Mouse (Mus musculus): ENCODE measurements around the gene Eef1a2. TPM values are rescaled to one million over a fixed set of nuclear protein-coding genes. Genes with fewer than 3 reads are reported as not detected.

Gene Eef1a2
- total and polyA plus RNA-seq, 3 experiments: not detected

DNA sequence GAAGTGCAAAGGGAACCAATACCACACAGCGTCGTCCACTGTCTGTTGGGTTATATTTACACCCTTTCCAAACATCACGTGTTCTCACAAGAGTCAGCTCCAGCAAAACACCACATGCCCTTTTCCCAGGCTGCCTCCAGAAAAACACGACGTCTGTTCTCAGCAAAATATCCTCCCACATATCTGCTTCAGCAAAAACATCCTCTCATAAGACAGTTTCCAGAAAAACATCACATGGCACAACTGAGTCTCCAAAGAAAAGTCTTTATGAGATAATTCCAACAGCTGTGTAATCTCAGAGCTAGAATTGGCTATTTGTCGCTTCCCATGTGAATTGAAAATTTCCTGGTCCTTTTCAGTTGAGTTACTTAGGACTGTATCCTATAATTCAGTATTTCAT lies 24.1 kb upstream of the Eef1a2 start:
- Histone ChIP-seq H3K27ac (ENCODE audit: insufficient read depth, low read depth) (no peak overlapping the region), H3K4me1 (ENCODE audit: control insufficient read depth in 1 of 2, insufficient read depth in 2 of 2) (peaks cover 2 to 6% of the 10 kb centered on the region in 2 experiments; a peak in 1 of 4 replicates), H3K9ac (ENCODE audit: insufficient read depth, low read depth) (no peak overlapping the region), H3K36me3 (replicated peaks in 1 of 2; ENCODE audit: control insufficient read depth in 1 of 2, insufficient read depth in 1 of 2, low read length in 1 of 2) (no peaks in the 10 kb centered on the region), H3K27me3 (replicated peaks) (no peaks in the 10 kb centered on the region), H3K79me2 (replicated peaks; ENCODE audit: control insufficient read depth, extremely low read depth, insufficient read depth, poor library complexity, severe bottlenecking) (no peaks in the 10 kb centered on the region), H3K4me3 (replicated peaks in 1 of 3; ENCODE audit: low read depth in 2 of 3, low read length in 2 of 3, poor library complexity in 1 of 3) (no peak overlapping the region), H3K4me2 (ENCODE audit: insufficient read depth, low read depth, poor library complexity, severe bottlenecking) (no peak overlapping the region), H3K9me3 (replicated peaks; ENCODE audit: low read length) (no peaks in the 10 kb centered on the region)
- in situ Hi-C loops (cut with MboI; ENCODE audit: low pct_ligation_motif_present, low pct_unique_long_range_greater_than_20kb, low sequenced_read_pairs): loop anchor here (10.0 to 25.0 kb wide), 3 partner anchors 144 to 306 kb away; partner anchors contain the start of genes Abhd16b, Arfrp1, Tpd52l2 and Zgpat
- TF ChIP-seq ZNF384 (IDR thresholded peaks at IDR 0.05; ENCODE audit: low read depth, low read length) (no peak), GABPA (IDR thresholded peaks at IDR 0.05; ENCODE audit: insufficient replicate concordance, low read depth, low read length) (no peak), SIN3A (IDR thresholded peaks at IDR 0.05; ENCODE audit: low read length) (no peak)
- no peak for DNase-seq (ENCODE audit: extremely low read depth)
- dilution Hi-C loops (cut with MboI; ENCODE audit: extremely low pct_ligation_motif_present, extremely low pct_unique_long_range_greater_than_20kb, low sequenced_read_pairs): no loop called here

DNA sequence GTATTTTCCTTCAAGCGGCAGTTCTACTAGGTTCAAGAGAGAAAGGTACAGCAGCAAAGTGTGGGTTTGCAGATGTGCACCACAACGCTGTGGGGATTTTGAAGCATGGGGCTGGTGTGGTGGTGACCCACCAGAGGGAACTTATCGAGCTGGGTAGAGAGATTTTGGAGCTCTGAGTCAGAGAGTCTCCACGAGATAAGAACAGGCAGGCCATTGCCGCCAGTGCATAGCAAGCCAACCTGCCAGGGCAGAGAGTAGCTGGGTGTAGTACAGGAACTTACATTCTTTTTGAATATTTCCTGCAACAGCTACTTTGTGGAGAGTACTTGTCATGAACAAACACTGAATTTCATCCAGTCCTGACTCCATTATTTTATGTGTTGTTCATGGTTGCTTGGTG lies 21.7 kb upstream of the Eef1a2 start:
- dilution Hi-C loops (cut with MboI; ENCODE audit: extremely low pct_ligation_motif_present, extremely low pct_unique_long_range_greater_than_20kb, low sequenced_read_pairs) (no loop called here), in situ Hi-C loops (cut with MboI; ENCODE audit: low pct_ligation_motif_present, low pct_unique_long_range_greater_than_20kb, low sequenced_read_pairs) (loop anchor here (25.0 kb wide), 1 partner anchor 309 kb away; the partner anchor contains the start of genes Abhd16b and Tpd52l2)
- H3K79me2 ChIP-seq (replicated peaks; ENCODE audit: control insufficient read depth, extremely low read depth, insufficient read depth, poor library complexity, severe bottlenecking): no peaks in the 10 kb centered on the region
- DNase-seq (ENCODE audit: extremely low read depth): no peak
- no peaks in the 10 kb centered on the region for H3K9me3 ChIP-seq (replicated peaks; ENCODE audit: low read length)
- TF ChIP-seq ZC3H11A (IDR thresholded peaks at IDR 0.05; ENCODE audit: low read depth, low read length): no peak
- TF ChIP-seq GABPA (IDR thresholded peaks at IDR 0.05; ENCODE audit: insufficient replicate concordance, low read depth, low read length): no peak
- TF ChIP-seq SMC3 (IDR thresholded peaks at IDR 0.05; ENCODE audit: low read depth, low read length): no peak
- no peak for TF ChIP-seq USF1 (IDR thresholded peaks at IDR 0.05; ENCODE audit: low read depth, low read length)
- TF ChIP-seq EP300 (IDR thresholded peaks at IDR 0.05; ENCODE audit: low read length): no peak
- no peak for TF ChIP-seq CHD2 (IDR thresholded peaks at IDR 0.05; ENCODE audit: low read length)
- no peak for TF ChIP-seq JUN (IDR thresholded peaks at IDR 0.05; ENCODE audit: insufficient read depth, low read depth, low read length)
- TF ChIP-seq POLR2A (IDR thresholded peaks at IDR 0.05; ENCODE audit: low read depth, low read length): no peak
- no peak for TF ChIP-seq ZNF384 (IDR thresholded peaks at IDR 0.05; ENCODE audit: low read depth, low read length)
- no peak for TF ChIP-seq ZMIZ1 (IDR thresholded peaks at IDR 0.05; ENCODE audit: low read depth, low read length)
- no peak for TF ChIP-seq MEF2A (IDR thresholded peaks at IDR 0.05; ENCODE audit: borderline replicate concordance, low read depth, low read length)
- no peak overlapping the region for H3K9ac ChIP-seq (ENCODE audit: insufficient read depth, low read depth)
- H3K4me3 ChIP-seq (replicated peaks in 1 of 3; ENCODE audit: low read depth in 2 of 3, low read length in 2 of 3, poor library complexity in 1 of 3): no peak overlapping the region
- peaks cover 5% of the 10 kb centered on the region for H3K27me3 ChIP-seq (replicated peaks)
- no peak overlapping the region for H3K27ac ChIP-seq (ENCODE audit: insufficient read depth, low read depth)
- H3K36me3 ChIP-seq (replicated peaks in 1 of 2; ENCODE audit: control insufficient read depth in 1 of 2, insufficient read depth in 1 of 2, low read length in 1 of 2): no peaks in the 10 kb centered on the region
- peaks cover 0 to 2% of the 10 kb centered on the region in 2 experiments; a peak in 1 of 4 replicates for H3K4me1 ChIP-seq (ENCODE audit: control insufficient read depth in 1 of 2, insufficient read depth in 2 of 2)
- H3K4me2 ChIP-seq (ENCODE audit: insufficient read depth, low read depth, poor library complexity, severe bottlenecking): no peak overlapping the region

DNA sequence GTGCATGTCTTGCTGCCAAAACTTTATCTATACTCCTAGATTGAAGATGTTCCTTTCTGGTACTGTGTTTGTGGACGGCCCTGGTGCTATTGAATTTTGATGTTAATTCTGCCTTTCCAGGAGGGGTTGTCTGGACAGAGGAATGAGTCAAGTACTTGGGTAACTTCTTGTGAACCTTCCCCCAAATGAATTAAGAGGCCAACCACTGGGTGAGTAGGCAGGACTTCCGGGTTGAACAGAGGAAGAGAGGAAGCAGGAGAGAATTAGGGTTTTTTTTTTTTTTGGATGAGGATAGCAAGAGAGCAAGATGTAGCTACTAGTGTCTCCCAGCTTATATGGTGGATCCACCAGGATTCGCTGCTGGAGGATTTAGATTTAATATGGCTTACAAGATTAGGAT lies 21.2 kb upstream of the Eef1a2 start:
- Histone ChIP-seq H3K27me3 (replicated peaks) (peaks cover 5% of the 10 kb centered on the region), H3K4me1 (ENCODE audit: control insufficient read depth in 1 of 2, insufficient read depth in 2 of 2) (peaks cover 0 to 2% of the 10 kb centered on the region in 2 experiments; a peak in 1 of 4 replicates), H3K4me3 (replicated peaks in 1 of 3; ENCODE audit: low read depth in 2 of 3, low read length in 2 of 3, poor library complexity in 1 of 3) (no peak overlapping the region), H3K79me2 (replicated peaks; ENCODE audit: control insufficient read depth, extremely low read depth, insufficient read depth, poor library complexity, severe bottlenecking) (no peaks in the 10 kb centered on the region), H3K36me3 (replicated peaks in 1 of 2; ENCODE audit: control insufficient read depth in 1 of 2, insufficient read depth in 1 of 2, low read length in 1 of 2) (no peaks in the 10 kb centered on the region), H3K9me3 (replicated peaks; ENCODE audit: low read length) (no peaks in the 10 kb centered on the region), H3K9ac (ENCODE audit: insufficient read depth, low read depth) (no peak overlapping the region), H3K4me2 (ENCODE audit: insufficient read depth, low read depth, poor library complexity, severe bottlenecking) (no peak overlapping the region), H3K27ac (ENCODE audit: insufficient read depth, low read depth) (no peak overlapping the region)
- no peak for TF ChIP-seq E2F4 (IDR thresholded peaks at IDR 0.05; ENCODE audit: insufficient replicate concordance, low read depth, low read length)
- no peak for TF ChIP-seq JUN (IDR thresholded peaks at IDR 0.05; ENCODE audit: insufficient read depth, low read depth, low read length)
- no peak for TF ChIP-seq MEF2A (IDR thresholded peaks at IDR 0.05; ENCODE audit: borderline replicate concordance, low read depth, low read length)
- peak; percentile 54 for TF ChIP-seq ELF1 (IDR thresholded peaks at IDR 0.05; ENCODE audit: low read depth, low read length)
- TF ChIP-seq ZNF384 (IDR thresholded peaks at IDR 0.05; ENCODE audit: low read depth, low read length): peak; percentile 26; the same call in 1 of the 2 replicates
- TF ChIP-seq ETS1 (conservative IDR thresholded peaks at IDR 0.05; ENCODE audit: low read depth, low read length): no peak
- TF ChIP-seq ZMIZ1 (IDR thresholded peaks at IDR 0.05; ENCODE audit: low read depth, low read length): no peak
- no peak for TF ChIP-seq MAZ (IDR thresholded peaks at IDR 0.05; ENCODE audit: low read depth, low read length)
- TF ChIP-seq MAX (IDR thresholded peaks at IDR 0.05; ENCODE audit: low read length): no peak
- no peak for TF ChIP-seq SMC3 (IDR thresholded peaks at IDR 0.05; ENCODE audit: low read depth, low read length)
- dilution Hi-C loops (cut with MboI; ENCODE audit: extremely low pct_ligation_motif_present, extremely low pct_unique_long_range_greater_than_20kb, low sequenced_read_pairs): no loop called here
- in situ Hi-C loops (cut with MboI; ENCODE audit: low pct_ligation_motif_present, low pct_unique_long_range_greater_than_20kb, low sequenced_read_pairs): loop anchor here (25.0 kb wide), 1 partner anchor 309 kb away; the partner anchor contains the start of genes Abhd16b and Tpd52l2
- DNase-seq (ENCODE audit: extremely low read depth): no peak

Measured in CH12.LX (cell line).